Mouse (Mus musculus): ENCODE results near the gene Wdr91.
A peak's percentile ranks its signal among the peaks of the same experiment; 100 is the strongest.

Wdr91 gene

GRCm38 (mm10) chr6:34914462-34914861 lies 3.8 kb upstream of the Wdr91 start:
- DNase-seq = no peak

GRCm38 (mm10) chr6:34913341-34914040 lies 2.8 kb upstream of the Wdr91 start:
- no peak for DNase-seq

GRCm38 (mm10) chr6:34909631-34910345 lies 888 bp downstream of the Wdr91 start:
- DNase-seq = no peak

GRCm38 (mm10) chr6:34907696-34908260 lies 2.9 kb downstream of the Wdr91 start:
- no peak for DNase-seq

GRCm38 (mm10) chr6:34907121-34907614 lies 3.5 kb downstream of the Wdr91 start:
- DNase-seq = no peak

- DNase-seq = no peak
Measured at GRCm38 (mm10) chr6:34906661-34907060, 4.0 kb downstream of the Wdr91 start.

GRCm38 (mm10) chr6:34906125-34906524 lies 4.6 kb downstream of the Wdr91 start:
- no peak for DNase-seq

GRCm38 (mm10) chr6:34904361-34904760 lies 6.3 kb downstream of the Wdr91 start:
- DNase-seq = no peak

GRCm38 (mm10) chr6:34903851-34904250 lies 6.8 kb downstream of the Wdr91 start:
- DNase-seq = no peak

GRCm38 (mm10) chr6:34903441-34903840 lies 7.2 kb downstream of the Wdr91 start:
- DNase-seq = no peak

- DNase-seq = no peak
Measured at GRCm38 (mm10) chr6:34902578-34902977, 8.1 kb downstream of the Wdr91 start.

- DNase-seq = no peak
Measured at GRCm38 (mm10) chr6:34901911-34902444, 8.7 kb downstream of the Wdr91 start.

GRCm38 (mm10) chr6:34900990-34901389 lies 9.7 kb downstream of the Wdr91 start:
- DNase-seq = no peak

- DNase-seq = no peak
Measured at GRCm38 (mm10) chr6:34899127-34899526, 11.5 kb downstream of the Wdr91 start.

GRCm38 (mm10) chr6:34896168-34896780 lies 14.4 kb downstream of the Wdr91 start:
- DNase-seq = no peak

GRCm38 (mm10) chr6:34895569-34895968 lies 15.1 kb downstream of the Wdr91 start:
- no peak for DNase-seq

GRCm38 (mm10) chr6:34889185-34889584 lies 21.5 kb downstream of the Wdr91 start:
- DNase-seq = no peak

GRCm38 (mm10) chr6:34887131-34887850 lies 23.4 kb downstream of the Wdr91 start:
- no peak for DNase-seq

GRCm38 (mm10) chr6:34884724-34885123 lies 26.0 kb downstream of the Wdr91 start:
- no peak for DNase-seq

- peak; percentile 61 to 63 for DNase-seq
Measured at GRCm38 (mm10) chr6:34879911-34880475, 30.7 kb downstream of the Wdr91 start.

- peak in 1 of 2 experiments; percentile 27 for DNase-seq
Measured at GRCm38 (mm10) chr6:34879101-34879740, 31.5 kb downstream of the Wdr91 start.
